Mouse (Mus musculus) left cerebral cortex, adult 11 months (tissue): ENCODE results near the gene Gcn1l1.

Source experiments
- DNase-seq: peaks from one replicate; pipeline ENCODE4 v3.0.0; 2022; ENCODE audit warnings: low spot score

Gene Gcn1l1

GRCm38 (mm10) chr5:115534856-115535255 lies 30.2 kb upstream of the Gcn1l1 start:
- no peak for DNase-seq

GRCm38 (mm10) chr5:115535635-115536034 lies 29.4 kb upstream of the Gcn1l1 start:
- no peak for DNase-seq

GRCm38 (mm10) chr5:115538017-115538692 lies 26.9 kb upstream of the Gcn1l1 start:
- DNase-seq: no peak

- DNase-seq: peak; percentile 68
These were observed 26.4 kb upstream of the Gcn1l1 start for GRCm38 (mm10) chr5:115538693-115539043.

- no peak for DNase-seq
These were observed 22.2 kb upstream of the Gcn1l1 start for GRCm38 (mm10) chr5:115542635-115543384.

- no peak for DNase-seq
These were observed 21.4 kb upstream of the Gcn1l1 start for GRCm38 (mm10) chr5:115543509-115544253.

- DNase-seq: no peak
These were observed 20.3 kb upstream of the Gcn1l1 start for GRCm38 (mm10) chr5:115544655-115545185.

GRCm38 (mm10) chr5:115545636-115546035 lies 19.4 kb upstream of the Gcn1l1 start:
- DNase-seq: no peak

GRCm38 (mm10) chr5:115546536-115546935 lies 18.5 kb upstream of the Gcn1l1 start:
- DNase-seq: no peak

- DNase-seq: no peak
These were observed 18.0 kb upstream of the Gcn1l1 start for GRCm38 (mm10) chr5:115547014-115547413.

GRCm38 (mm10) chr5:115547421-115547820 lies 17.6 kb upstream of the Gcn1l1 start:
- DNase-seq: no peak

- no peak for DNase-seq
These were observed 16.4 kb upstream of the Gcn1l1 start for GRCm38 (mm10) chr5:115548501-115549285.

GRCm38 (mm10) chr5:115550482-115551005 lies 14.5 kb upstream of the Gcn1l1 start:
- DNase-seq: no peak

- DNase-seq: no peak
These were observed 13.7 kb upstream of the Gcn1l1 start for GRCm38 (mm10) chr5:115551386-115551785.

- no peak for DNase-seq
These were observed 13.3 kb upstream of the Gcn1l1 start for GRCm38 (mm10) chr5:115551799-115552198.

- DNase-seq: no peak
These were observed 11.1 kb upstream of the Gcn1l1 start for GRCm38 (mm10) chr5:115553801-115554420.

- DNase-seq: no peak
These were observed 10.3 kb upstream of the Gcn1l1 start for GRCm38 (mm10) chr5:115554536-115555291.

- peak; percentile 66 for DNase-seq
These were observed 8.8 kb upstream of the Gcn1l1 start for GRCm38 (mm10) chr5:115556217-115556616.

- DNase-seq: no peak
These were observed 6.8 kb upstream of the Gcn1l1 start for GRCm38 (mm10) chr5:115558182-115558794.
